Mouse (Mus musculus): ENCODE results near the gene Dixdc1. TPM values are rescaled to one million over a fixed set of nuclear protein-coding genes. Genes with fewer than 3 reads are reported as not detected.

Dixdc1 gene
- 1 to 10 TPM; 4.0 to 6.2 TPM for total RNA-seq (2021)
- long read RNA-seq, experiment 1, partial matches to known transcripts, result 0 of 5 reads
- long read RNA-seq, experiment 1, other reads (novel, unspliced or antisense), result 5 of 5 reads
- long read RNA-seq, experiment 2, full-length matches to known transcripts, result 1 of 3 reads
- long read RNA-seq, experiment 2, partial matches to known transcripts, result 0 of 3 reads
- long read RNA-seq, experiment 2, other reads (novel, unspliced or antisense), result 2 of 3 reads

GRCm38 (mm10) chr9:50738914-50739870, at the start of gene Dixdc1:
TSS of gene Dixdc1 (minus strand) at chr9:50739517.
- intact Hi-C loops (cut with DNase I), result no loop called here
- peak; percentile 91 to 96 for DNase-seq

- peak; percentile 15 to 40 for DNase-seq
- intact Hi-C loops (cut with DNase I), result no loop called here
Observed at GRCm38 (mm10) chr9:50782155-50782554, 42.8 kb upstream of the Dixdc1 start.

- no peak for DNase-seq
- intact Hi-C loops (cut with DNase I), result no loop called here
Observed at GRCm38 (mm10) chr9:50776162-50776760, 36.9 kb upstream of the Dixdc1 start.

GRCm38 (mm10) chr9:50775662-50776126, 36.4 kb upstream of the Dixdc1 start:
- DNase-seq, result peak in 1 of 2 experiments; percentile 16
- intact Hi-C loops (cut with DNase I), result no loop called here

GRCm38 (mm10) chr9:50774991-50775612, 35.8 kb upstream of the Dixdc1 start, which contains the start of the genes Alg9 and 1110032A03Rik:
TSS of gene Alg9 (plus strand) at chr9:50775019.
TSS of gene 1110032A03Rik (minus strand) at chr9:50775520.
- DNase-seq, result peak; percentile 90 to 91
- intact Hi-C loops (cut with DNase I), result no loop called here

GRCm38 (mm10) chr9:50774026-50774462, 34.7 kb upstream of the Dixdc1 start:
- DNase-seq, result no peak
- intact Hi-C loops (cut with DNase I), result no loop called here

GRCm38 (mm10) chr9:50770011-50770410, 30.7 kb upstream of the Dixdc1 start:
- DNase-seq, result peak; percentile 13 to 25
- intact Hi-C loops (cut with DNase I), result no loop called here

GRCm38 (mm10) chr9:50768107-50769002, 29.0 kb upstream of the Dixdc1 start, which contains the start of gene Fdxacb1:
TSS of gene Fdxacb1 (plus strand) at chr9:50768236.
- DNase-seq, result peak; percentile 96 to 99
- intact Hi-C loops (cut with DNase I), result loop anchor here (5.0 kb wide), 2 partner anchors 61 to 151 kb away; partner anchors contain the start of genes Nkapd1 and Pih1d2

GRCm38 (mm10) chr9:50767531-50768106, 28.3 kb upstream of the Dixdc1 start:
- intact Hi-C loops (cut with DNase I), result loop anchor here (5.0 kb wide), 2 partner anchors 60 to 150 kb away; partner anchors contain the start of genes Nkapd1 and Pih1d2
- no peak for DNase-seq

- peak; percentile 30 to 46 for DNase-seq
- intact Hi-C loops (cut with DNase I), result loop anchor here (5.0 kb wide), 1 partner anchor 36 kb away; no protein-coding TSS in a partner anchor
Observed at GRCm38 (mm10) chr9:50763331-50763730, 24.0 kb upstream of the Dixdc1 start.

- intact Hi-C loops (cut with DNase I), result loop anchor here (5.0 kb wide), 1 partner anchor 34 kb away; no protein-coding TSS in a partner anchor
Observed at GRCm38 (mm10) chr9:50761520-50762243, 22.4 kb upstream of the Dixdc1 start.

GRCm38 (mm10) chr9:50756711-50757110, 17.4 kb upstream of the Dixdc1 start:
- no peak for DNase-seq
- intact Hi-C loops (cut with DNase I), result no loop called here

More at GRCm38 (mm10) chr9:50761520-50762243, 22.4 kb upstream of the Dixdc1 start:
- DNase-seq, result no peak

- DNase-seq, result no peak
- intact Hi-C loops (cut with DNase I), result no loop called here
Observed at GRCm38 (mm10) chr9:50753947-50754346, 14.6 kb upstream of the Dixdc1 start.

GRCm38 (mm10) chr9:50752784-50753615, 13.7 kb upstream of the Dixdc1 start:
- intact Hi-C loops (cut with DNase I), result no loop called here
- DNase-seq, result peak; percentile 82 to 93

- intact Hi-C loops (cut with DNase I), result no loop called here
- peak; percentile 60 to 65 for DNase-seq
Observed at GRCm38 (mm10) chr9:50752054-50752602, 12.8 kb upstream of the Dixdc1 start, which contains the start of gene Hspb2. TSS of gene Hspb2 (minus strand) at chr9:50752354.

GRCm38 (mm10) chr9:50751323-50751722, 12.0 kb upstream of the Dixdc1 start, which contains the start of gene Cryab:
TSS of gene Cryab (plus strand) at chr9:50751325.
- peak; percentile 29 to 48 for DNase-seq
- intact Hi-C loops (cut with DNase I), result no loop called here
